In the genomic region with DNA sequence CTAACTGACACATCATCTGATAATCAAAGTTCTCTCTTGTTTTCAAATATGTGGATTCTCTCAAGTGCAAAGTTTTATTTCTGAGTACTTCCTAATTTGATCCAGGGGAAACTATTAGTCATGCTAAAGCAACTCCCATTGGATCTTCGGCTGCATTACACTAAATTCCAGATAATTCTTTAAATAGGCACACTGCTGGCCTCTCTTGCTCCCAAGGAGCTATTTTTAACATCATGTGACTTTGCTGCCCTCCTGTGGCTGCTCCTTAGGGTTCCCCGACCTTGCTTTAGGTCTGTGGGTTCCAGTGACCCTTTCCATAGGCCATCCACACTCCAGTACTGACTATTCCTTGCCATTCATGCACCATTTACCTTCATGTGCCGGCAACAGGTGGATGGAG, we compare ENCODE assay signal across 10 mouse cellular contexts.
DNase-seq lines count a peak whose midpoint lies in the region; ATAC-seq lines count a peak whose summit lies in the region.
"Had no signal": no experiment of that assay in that cellular context is flagged by ENCODE, and none has a peak within 500 bp of the region (broad histone marks: within the 10 kb centered on the region; RNA-seq: fewer than 3 reads in every experiment).

No protein-coding gene starts in this region.

- H3K27ac ChIP-seq in limb, embryonic 11.5 days (replicated peaks; ENCODE audit: low read depth, low read length), result no peak overlapping the region
- H3K27ac ChIP-seq: limb, embryonic 13.5 days; stomach, embryonic 15.5 days had no signal

- H3K4me3 ChIP-seq in limb, embryonic 11.5 days (ENCODE audit: low read depth, low read length), result no peak overlapping the region
- H3K4me3 ChIP-seq: limb, embryonic 13.5 days; stomach, embryonic 15.5 days had no signal

- H3K9me3 ChIP-seq in limb, embryonic 11.5 days (ENCODE audit: control insufficient read depth, low read length), result no peaks in the 10 kb centered on the region
- H3K9me3 ChIP-seq: limb, embryonic 13.5 days; stomach, embryonic 15.5 days had no signal

- WGBS in limb, embryonic 11.5 days, result 23% methylated on average over 3 of the region's 3 CpGs

- H3K36me3 ChIP-seq in limb, embryonic 11.5 days (ENCODE audit: control insufficient read depth, insufficient read depth, low read length), result no peaks in the 10 kb centered on the region
- H3K36me3 ChIP-seq: limb, embryonic 13.5 days; stomach, embryonic 15.5 days had no signal

- H3K4me1 ChIP-seq in limb, embryonic 11.5 days (ENCODE audit: control insufficient read depth, insufficient read depth, low read length), result no peaks in the 10 kb centered on the region
- H3K4me1 ChIP-seq: limb, embryonic 13.5 days; stomach, embryonic 15.5 days had no signal

- no peaks in the 10 kb centered on the region for H3K27me3 ChIP-seq in limb, embryonic 11.5 days (ENCODE audit: control insufficient read depth, insufficient read depth, low read length)
- H3K27me3 ChIP-seq: limb, embryonic 13.5 days; stomach, embryonic 15.5 days had no signal

- DNase-seq in left cerebral cortex, postnatal 4 days, result peak; percentile 8
- DNase-seq in left cerebral cortex, postnatal 25 days (ENCODE audit: low spot score in 2 of 2), result no peak
- DNase-seq in adrenal gland, postnatal 14 days, result peak; percentile 67
- DNase-seq in heart, adult 9 months (ENCODE audit: low spot score in 2 of 2), result peak; percentile 25 to 61
- DNase-seq in limb, embryonic 11.5 days (ENCODE audit: low spot score), result peak; percentile 83
- peak; percentile 55 for DNase-seq in retina, postnatal 1 day
- no peak for DNase-seq in layer of hippocampus, postnatal 36 days

- H3K9ac ChIP-seq in limb, embryonic 11.5 days (ENCODE audit: low read length), result no peak overlapping the region
- H3K9ac ChIP-seq: limb, embryonic 13.5 days; stomach, embryonic 15.5 days had no signal

- intact Hi-C loops in left cerebral cortex, postnatal 4 days (cut with DNase I), result no loop called here
- intact Hi-C loops in left cerebral cortex, postnatal 25 days (cut with DNase I), result no loop called here

- no peak overlapping the region for H3K4me2 ChIP-seq in limb, embryonic 11.5 days (ENCODE audit: low read depth, severe bottlenecking)
- H3K4me2 ChIP-seq: limb, embryonic 13.5 days; stomach, embryonic 15.5 days had no signal

- no peak for ATAC-seq in limb, embryonic 11.5 days (ENCODE audit: insufficient number of reproducible peaks, low FRiP score, low TSS enrichment, low read depth)
- no peak for ATAC-seq in CD4-positive, CD25-positive, alpha-beta regulatory T cell, adult 4 months

Comparison
In these comparisons a context has a peak if more than half of its experiments do, and no peak if none do; other contexts are left out.
1. DNase-seq: peak in left cerebral cortex, postnatal 4 days (single experiment), adrenal gland, postnatal 14 days (single experiment), heart, adult 9 months (2 of 2), limb, embryonic 11.5 days (single experiment) and retina, postnatal 1 day (single experiment); none in left cerebral cortex, postnatal 25 days (0 of 2) and layer of hippocampus, postnatal 36 days (0 of 2).